Mouse (Mus musculus) MEL (cell line): ENCODE data around the gene 1700001P01Rik.

Experiments used
- BHLHE40 ChIP-seq: IDR thresholded peaks from 2 replicates; pipeline ENCODE4 v1.6.1; 2012; ENCODE audit warnings: low read depth, mild to moderate bottlenecking, inconsistent platforms, low read length, improper control_type of control experiment, borderline replicate concordance
- CTCF ChIP-seq, 3 experiments: IDR thresholded peaks in 2 of 3; conservative IDR thresholded peaks in 1 of 3; 2 replicates each; pipeline ENCODE4 v1.5.1; 2011 to 2012; ENCODE audit warnings: low read length in 3 of 3, low read depth in 2 of 3, mild to moderate bottlenecking in 2 of 3, improper control_type of control experiment in 1 of 3, inconsistent platforms in 1 of 3, mixed read lengths in 1 of 3, moderate library complexity in 1 of 3; ENCODE audit not compliant: control insufficient read depth in 1 of 3, insufficient read depth in 1 of 3, poor library complexity in 1 of 3, severe bottlenecking in 1 of 3
- E2F4 ChIP-seq: IDR thresholded peaks from 2 replicates; pipeline ENCODE4 v1.6.1; 2011; ENCODE audit warnings: low read depth, low read length, improper control_type of control experiment, borderline replicate concordance
- KAT2A ChIP-seq: conservative IDR thresholded peaks from 2 replicates; pipeline ENCODE4 v1.6.1; 2012; ENCODE audit warnings: low read depth, low read length, improper control_type of control experiment, inconsistent platforms
- POLR2A ChIP-seq, 2 experiments: IDR thresholded peaks; 2 replicates each; pipeline ENCODE4 v1.6.1; 2011 to 2012; ENCODE audit warnings: low read length in 2 of 2, mild to moderate bottlenecking in 2 of 2, control low read depth in 1 of 2, improper control_type of control experiment in 1 of 2, low read depth in 1 of 2, moderate library complexity in 1 of 2; ENCODE audit not compliant: control insufficient read depth in 1 of 2, insufficient read depth in 1 of 2, poor library complexity in 1 of 2
- SIN3A ChIP-seq: IDR thresholded peaks from 2 replicates; pipeline ENCODE4 v1.6.1; 2012; ENCODE audit warnings: low read length, improper control_type of control experiment, inconsistent platforms
- SMC3 ChIP-seq: IDR thresholded peaks from 2 replicates; pipeline ENCODE4 v1.6.1; 2011; ENCODE audit warnings: low read depth, low read length, improper control_type of control experiment
- TAL1 ChIP-seq: IDR thresholded peaks from 2 replicates; pipeline ENCODE4 v1.6.1; 2012; ENCODE audit warnings: mild to moderate bottlenecking, inconsistent platforms, low read length, moderate library complexity, mixed read lengths
- TCF12 ChIP-seq: IDR thresholded peaks from 2 replicates; pipeline ENCODE4 v1.6.1; 2014; ENCODE audit warnings: low read depth, mild to moderate bottlenecking, inconsistent platforms, low read length, improper control_type of control experiment, moderate library complexity
- ZC3H11A ChIP-seq: IDR thresholded peaks from 2 replicates; pipeline ENCODE4 v1.6.1; 2012; ENCODE audit warnings: low read depth, mild to moderate bottlenecking, inconsistent platforms, low read length, improper control_type of control experiment

- no peak for TF ChIP-seq POLR2A (IDR thresholded peaks at IDR 0.05; ENCODE audit: control insufficient read depth in 1 of 2, insufficient read depth in 1 of 2, low read depth in 1 of 2, low read length in 2 of 2, poor library complexity in 1 of 2)
- no peak for TF ChIP-seq CTCF (IDR thresholded peaks at IDR 0.05 in 2 of 3, conservative IDR thresholded peaks at IDR 0.05 in 1 of 3; ENCODE audit: control insufficient read depth in 1 of 3, insufficient read depth in 1 of 3, low read depth in 2 of 3, low read length in 3 of 3, poor library complexity in 1 of 3, severe bottlenecking in 1 of 3)
- TF ChIP-seq E2F4 = no peak
- TF ChIP-seq BHLHE40 = no peak
- TF ChIP-seq ZC3H11A = no peak
- TF ChIP-seq SIN3A = no peak
- TF ChIP-seq SMC3 = no peak
- no peak for TF ChIP-seq TAL1
- TF ChIP-seq TCF12 = no peak
- no peak for TF ChIP-seq KAT2A
These were observed 12.2 kb upstream of the 1700001P01Rik start for GRCm38 (mm10) chr11:97787961-97788360.
